Mouse (Mus musculus) embryonic fibroblast, embryonic 13.5 days (primary cell): ENCODE results near the gene Tsen34.
"Not testable (repeated sequence)": the region's sequence is repeated elsewhere in the genome, so short reads cannot be mapped to it uniquely, and the experiment has no call there.

ENCODE experiments used
- CTCF ChIP-seq: IDR thresholded peaks from 2 replicates; pipeline ENCODE4 v1.5.1; 2011; ENCODE audit warnings: mild to moderate bottlenecking, control low read depth, low read length, moderate library complexity, borderline replicate concordance; ENCODE audit not compliant: insufficient read depth
- POLR2A ChIP-seq: IDR thresholded peaks from 2 replicates; pipeline ENCODE4 v1.6.1; 2011; ENCODE audit warnings: low read depth, mild to moderate bottlenecking, control low read depth, low read length, moderate library complexity

- not testable (repeated sequence) for TF ChIP-seq CTCF, POLR2A
Measured at GRCm38 (mm10) chr7:3720268-3720667, 27.6 kb downstream of the Tsen34 start, which contains the start of gene Pirb.
